Mouse (Mus musculus) cortical plate, adult 2 months (tissue): ENCODE measurements around the gene Scand1. TPM values are rescaled to one million over a fixed set of nuclear protein-coding genes. Genes with fewer than 3 reads are reported as not detected.

Experiments used
- H3K27ac ChIP-seq: fragments of 200-500 bp; 2 replicates; pipeline ENCODE4 v1.5.1; 2012; ENCODE audit warnings: low read length, control low read depth, inconsistent platforms; ENCODE audit not compliant: insufficient read depth
- H3K4me1 ChIP-seq: fragments of 200-500 bp; 2 replicates; pipeline ENCODE4 v1.6.1; 2011; ENCODE audit warnings: low read length; ENCODE audit not compliant: control insufficient read depth, insufficient read depth
- H3K4me3 ChIP-seq: fragments of 200-500 bp; 2 replicates; pipeline ENCODE4 v1.5.1; 2011; ENCODE audit warnings: mild to moderate bottlenecking, low read length, control low read depth; ENCODE audit not compliant: insufficient read depth
- CTCF ChIP-seq: fragments of 200-500 bp; IDR thresholded peaks from 2 replicates; pipeline ENCODE4 v1.5.1; 2011; ENCODE audit warnings: mild to moderate bottlenecking, control low read depth, low read length; ENCODE audit not compliant: insufficient read depth; ENCODE audit errors: extremely low read depth
- POLR2A ChIP-seq: fragments of 200-500 bp; IDR thresholded peaks from 2 replicates; pipeline ENCODE4 v1.6.1; 2011; ENCODE audit warnings: mild to moderate bottlenecking, low read length, control low read depth; ENCODE audit not compliant: insufficient read depth; ENCODE audit errors: extremely low read depth
- polyA plus RNA-seq: library from polyadenylated mRNA; depleted of rRNA; stranded (reverse); fragments of >200 nt; gene quantifications from 2 replicates; pipeline ENCODE4 v1.2.3, GENCODE M21; 2012

The Scand1 gene
- polyA plus RNA-seq, 1 experiment: 75.4 TPM

DNA sequence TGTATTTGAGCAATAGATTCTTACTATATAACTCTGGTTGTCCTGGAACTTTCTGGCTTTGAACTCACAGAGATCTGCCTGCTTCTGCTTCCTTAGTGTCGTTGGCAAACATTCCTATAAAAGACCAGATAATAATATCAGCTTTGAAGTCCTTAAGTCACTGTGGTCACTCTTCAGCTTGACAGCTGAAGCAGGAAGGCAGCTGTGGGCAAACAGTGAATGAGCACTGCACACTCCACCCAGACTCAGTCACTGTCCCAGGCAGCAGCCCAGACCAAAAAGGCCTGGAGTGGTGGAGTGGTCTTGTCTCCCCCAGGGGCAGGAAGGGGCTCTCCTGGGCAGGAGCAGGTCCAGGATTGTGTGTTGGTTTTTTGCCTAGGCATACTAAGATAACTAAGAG is 20.5 kb downstream of the Scand1 start:
- no peak overlapping the region for H3K4me3 ChIP-seq
- no peak for TF ChIP-seq POLR2A
- TF ChIP-seq CTCF: no peak
- no peak overlapping the region for H3K27ac ChIP-seq
- H3K4me1 ChIP-seq: 0 out of 2 replicates have a peak, but pooled peaks cover 1% of the 10 kb centered on the region

DNA sequence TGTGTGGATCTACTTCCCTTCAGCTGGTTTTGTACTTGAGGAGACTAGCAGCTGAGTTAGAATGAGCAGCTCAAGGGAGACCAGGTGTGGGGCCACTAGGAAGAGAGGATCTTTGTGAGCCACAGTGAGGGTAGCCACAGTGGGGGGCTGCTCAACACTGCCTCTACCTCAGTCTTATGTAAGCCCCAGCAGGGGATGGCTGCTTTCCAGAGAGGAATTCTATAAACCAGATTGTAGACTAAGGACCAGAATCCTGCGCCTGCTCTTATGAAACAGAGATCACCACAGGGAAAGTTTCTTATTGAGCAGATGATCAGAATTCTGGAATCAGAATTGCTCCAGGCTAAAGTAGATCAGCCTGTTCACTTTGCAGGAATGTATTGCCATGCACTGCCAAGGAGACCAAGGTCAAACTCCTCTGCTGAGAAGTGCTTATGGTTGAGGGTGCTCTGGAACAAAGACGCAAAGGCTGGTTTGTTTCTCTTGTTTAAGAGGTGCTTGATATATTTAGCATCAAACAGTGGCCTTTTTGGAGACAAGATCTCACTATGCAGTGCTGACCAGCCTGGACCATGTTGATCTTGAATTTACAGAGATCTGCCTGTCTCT is 22.8 kb downstream of the Scand1 start:
- Histone ChIP-seq H3K4me1 (0 out of 2 replicates have a peak, but pooled peaks cover 1% of the 10 kb centered on the region), H3K27ac (0 out of 2 replicates have a peak overlapping the region, but pooled peaks have one; percentile 21), H3K4me3 (no peak overlapping the region)
- TF ChIP-seq CTCF (no peak), POLR2A (no peak)

DNA sequence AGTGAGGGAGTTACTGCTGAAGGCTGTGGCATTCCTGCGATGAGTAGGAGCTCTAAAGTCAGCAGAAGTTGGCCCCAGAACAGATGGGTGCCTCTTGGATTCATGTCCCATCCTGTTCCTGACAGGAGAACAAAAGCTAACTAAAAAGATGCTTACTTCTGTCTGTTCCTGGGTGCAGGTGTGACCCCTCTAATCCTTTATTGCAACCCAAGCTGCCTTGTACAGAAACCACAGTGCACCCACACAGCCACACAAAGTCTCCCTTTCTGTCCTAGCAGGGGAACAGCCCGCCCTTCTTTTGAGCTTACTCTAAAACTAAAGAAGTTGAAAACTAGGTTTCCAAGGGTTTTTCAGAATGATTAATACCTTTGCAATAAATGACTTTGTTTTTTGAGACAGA is 24.3 kb downstream of the Scand1 start:
- TF ChIP-seq POLR2A: no peak
- TF ChIP-seq CTCF: no peak
- no peak overlapping the region for H3K27ac ChIP-seq

DNA sequence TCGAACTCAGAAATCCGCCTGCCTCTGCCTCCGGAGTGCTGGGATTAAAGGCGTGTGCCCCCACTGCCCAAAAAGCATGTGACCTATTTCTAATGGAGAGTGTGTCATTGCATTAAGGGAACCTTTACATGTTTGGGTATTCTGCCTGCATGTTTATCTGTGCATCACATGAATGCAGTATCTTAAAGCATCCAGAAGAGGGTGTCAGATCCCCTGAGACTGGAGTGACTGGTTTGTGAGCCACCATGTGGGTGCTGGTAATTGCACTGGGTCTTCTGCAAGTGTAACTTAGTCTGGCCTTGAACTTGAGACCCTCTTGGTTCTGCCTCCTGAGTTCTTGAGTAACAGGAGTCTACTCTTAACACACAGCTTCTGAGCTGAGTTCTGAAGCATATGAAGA is 25.8 kb downstream of the Scand1 start:
- no peak for TF ChIP-seq POLR2A
- no peak for TF ChIP-seq CTCF
- no peak overlapping the region for H3K4me3 ChIP-seq
- H3K4me1 ChIP-seq: 0 out of 2 replicates have a peak, but pooled peaks cover 1% of the 10 kb centered on the region
- H3K27ac ChIP-seq: no peak overlapping the region

More for the DNA sequence above, 24.3 kb downstream of the Scand1 start:
- Histone ChIP-seq H3K4me1 (0 out of 2 replicates have a peak, but pooled peaks cover 1% of the 10 kb centered on the region), H3K4me3 (no peak overlapping the region)

DNA sequence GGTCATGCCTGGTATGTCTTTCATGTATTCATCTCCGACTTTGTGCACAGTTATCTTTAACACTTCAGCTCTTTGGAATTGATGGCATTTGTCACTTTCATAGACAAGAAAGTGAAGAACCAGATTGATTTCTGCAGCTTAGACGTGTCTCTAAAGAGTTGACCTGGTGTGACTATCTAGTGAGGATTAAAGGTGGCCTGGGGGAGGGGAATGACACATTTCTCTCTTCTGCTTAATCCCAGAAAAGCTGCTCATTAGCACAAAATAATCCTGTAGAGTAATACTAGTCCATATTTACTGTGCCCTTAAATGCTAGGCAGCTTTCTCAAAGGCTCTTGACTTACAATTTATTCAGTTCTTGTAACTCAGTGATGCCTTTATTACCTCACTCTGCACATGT is 27.3 kb downstream of the Scand1 start:
- Histone ChIP-seq H3K4me3 (no peak overlapping the region), H3K4me1 (0 out of 2 replicates have a peak, but pooled peaks cover 1% of the 10 kb centered on the region), H3K27ac (no peak overlapping the region)
- no peak for TF ChIP-seq CTCF
- TF ChIP-seq POLR2A: no peak

DNA sequence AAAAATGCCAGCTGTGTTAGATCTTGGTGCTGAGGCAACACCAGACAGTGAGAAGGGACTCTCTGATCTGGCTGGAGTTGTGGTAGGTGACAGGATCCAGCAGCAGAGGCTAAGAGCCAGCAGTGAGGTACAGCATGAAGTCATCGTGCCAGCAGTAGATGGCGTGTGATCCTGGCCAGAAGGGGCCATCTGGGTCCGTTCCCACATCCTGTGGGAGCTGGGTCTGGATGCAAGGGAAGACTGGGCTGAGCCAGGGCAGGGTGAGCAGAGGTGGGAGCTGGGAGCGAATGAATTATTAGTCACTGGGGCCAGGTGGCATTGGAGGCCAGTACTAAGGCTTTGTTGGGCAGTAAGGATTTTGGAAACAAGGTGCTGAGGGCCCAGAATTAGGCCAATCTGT is 31.3 kb downstream of the Scand1 start:
- Histone ChIP-seq H3K27ac (no peak overlapping the region), H3K4me3 (no peak overlapping the region), H3K4me1 (no peaks in the 10 kb centered on the region)
- TF ChIP-seq CTCF: no peak

DNA sequence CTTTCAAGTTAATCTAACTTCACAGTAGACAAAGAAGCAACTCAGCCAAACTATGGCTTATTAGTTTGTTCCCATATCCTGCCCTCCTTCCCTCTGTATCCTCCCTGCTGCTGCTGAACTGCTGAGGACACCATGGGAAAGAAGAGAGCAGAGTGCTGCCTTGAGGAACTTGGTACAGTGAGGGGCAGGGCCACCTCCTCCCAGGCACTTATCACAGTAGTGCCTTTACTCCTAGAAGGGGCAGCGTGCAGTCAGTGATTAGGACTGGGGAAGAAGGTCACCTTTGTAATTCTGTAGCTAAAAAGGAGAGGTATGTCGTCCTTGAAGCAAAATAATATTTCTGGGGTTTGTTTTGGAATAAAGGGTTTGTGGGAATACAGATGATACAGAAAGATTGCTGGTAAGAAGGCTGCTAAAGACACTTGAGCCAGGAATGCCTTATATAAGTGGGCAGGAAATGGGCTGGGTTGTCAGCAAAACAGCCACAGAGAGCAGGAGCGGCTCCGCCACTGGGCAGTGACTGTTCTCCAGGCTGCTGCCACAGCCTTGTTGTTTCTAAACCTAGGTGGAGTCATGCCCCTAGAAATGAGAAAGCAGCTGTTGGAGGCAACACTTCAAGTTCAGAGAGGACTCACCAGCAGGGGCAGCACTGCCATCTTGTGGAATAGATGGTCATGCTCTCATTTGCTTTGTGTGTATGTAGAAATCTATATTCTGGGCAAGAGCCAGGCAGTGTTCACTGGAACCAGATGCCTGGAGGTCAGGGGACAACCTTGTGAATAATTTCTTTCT is 34.1 kb downstream of the Scand1 start:
- H3K27ac ChIP-seq: peak overlapping the region; percentile 17; the same call in 1 of the 2 replicates
- TF ChIP-seq POLR2A (no peak), CTCF (peak; percentile 96)
- no peak overlapping the region for H3K4me3 ChIP-seq

DNA sequence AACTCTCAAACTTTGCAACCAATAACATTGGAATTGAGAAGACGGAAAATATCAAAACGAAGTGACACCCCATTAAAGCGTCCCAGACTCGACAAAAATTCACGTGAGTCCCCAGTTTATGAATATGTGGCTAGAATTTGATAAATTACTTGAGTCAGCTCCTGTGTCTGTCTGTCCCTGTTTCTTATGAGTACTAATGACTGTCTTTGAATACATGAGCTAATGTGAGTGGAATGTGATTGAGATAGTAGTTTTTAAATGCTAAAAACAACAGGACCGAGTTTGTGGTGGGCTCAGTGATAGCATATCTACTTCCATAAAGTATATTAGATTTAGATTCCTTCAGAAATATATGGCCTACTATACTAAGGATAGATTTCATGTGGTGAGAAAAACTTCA is 40.0 kb downstream of the Scand1 start:
- Histone ChIP-seq H3K4me3 (no peak overlapping the region), H3K27ac (no peak overlapping the region), H3K4me1 (0 out of 2 replicates have a peak, but pooled peaks cover 2% of the 10 kb centered on the region)
- TF ChIP-seq CTCF (no peak), POLR2A (no peak)

More for the DNA sequence above, 34.1 kb downstream of the Scand1 start:
- H3K4me1 ChIP-seq: no peaks in the 10 kb centered on the region

DNA sequence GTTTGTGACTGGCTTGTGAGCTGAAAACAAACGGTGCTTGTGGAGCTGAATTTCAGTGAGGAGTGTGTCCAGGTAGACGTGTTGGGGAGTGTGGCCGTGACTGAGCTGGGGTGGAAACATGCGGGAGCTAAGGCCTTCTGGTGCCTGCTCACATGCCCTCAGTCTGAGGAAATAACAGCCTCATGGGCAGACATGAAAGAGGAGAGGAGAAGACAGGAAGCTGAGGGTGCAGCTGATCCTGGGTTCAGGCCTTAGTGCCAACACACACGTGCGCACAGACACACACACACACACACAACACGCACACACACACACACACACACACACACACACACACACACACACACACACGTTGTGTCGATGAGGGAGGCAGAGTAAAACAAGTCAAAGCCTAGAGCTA is 44.9 kb downstream of the Scand1 start:
- H3K4me3 ChIP-seq: no peak overlapping the region
- no peak overlapping the region for H3K27ac ChIP-seq
- 0 out of 2 replicates have a peak, but pooled peaks cover 2% of the 10 kb centered on the region for H3K4me1 ChIP-seq
- no peak for TF ChIP-seq POLR2A
- TF ChIP-seq CTCF: no peak
